Mouse (Mus musculus) brain, embryonic 14.5 days (tissue): ENCODE measurements around the gene Bmper. TPM values are rescaled to one million over a fixed set of nuclear protein-coding genes. Genes with fewer than 3 reads are reported as not detected.

Experiments
- DNase-seq: peaks from one replicate; pipeline ENCODE4 v3.0.0-alpha.2; 2011; ENCODE audit warnings: low read depth
- CTCF ChIP-seq: fragments of 200-500 bp; IDR thresholded peaks from 2 replicates; pipeline ENCODE4 v1.5.1; 2012; ENCODE audit warnings: inconsistent platforms, mild to moderate bottlenecking, moderate library complexity, borderline replicate concordance; ENCODE audit not compliant: insufficient read depth, insufficient read length; ENCODE audit errors: extremely low read depth
- POLR2A ChIP-seq: fragments of 200-500 bp; IDR thresholded peaks from 2 replicates; pipeline ENCODE4 v1.6.1; 2012; ENCODE audit warnings: mild to moderate bottlenecking, inconsistent platforms, borderline replicate concordance; ENCODE audit not compliant: poor library complexity, insufficient read depth, insufficient read length, severe bottlenecking; ENCODE audit errors: extremely low read depth
- polyA plus RNA-seq: library from polyadenylated mRNA; depleted of rRNA; stranded (reverse); fragments of >200 nt; gene quantifications from 2 replicates; pipeline ENCODE4 v1.2.3, GENCODE M21; 2012

Bmper gene
- polyA plus RNA-seq, 1 experiment: 5.4 TPM

DNA sequence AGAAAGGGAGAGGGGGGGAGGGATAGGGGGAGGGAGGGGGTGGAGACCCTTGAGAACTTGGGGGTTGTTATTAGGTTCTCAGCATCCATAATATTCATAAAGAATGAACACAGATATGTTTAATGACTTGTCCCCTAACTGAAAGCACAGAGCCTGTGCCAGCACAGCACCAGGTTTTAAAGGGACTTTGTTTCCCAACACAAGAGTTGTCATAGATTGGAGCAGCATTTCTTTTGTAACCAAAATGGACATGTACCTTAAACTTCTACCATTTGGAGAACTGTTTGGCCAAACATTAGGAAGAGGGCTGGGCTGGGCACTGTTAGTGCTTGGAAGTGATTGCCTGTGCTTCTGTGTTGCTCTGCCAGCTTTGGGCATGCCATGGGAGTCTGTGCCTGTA is 89.1 kb downstream of the Bmper start:
- no peak for DNase-seq
- TF ChIP-seq CTCF (no peak), POLR2A (no peak)

DNA sequence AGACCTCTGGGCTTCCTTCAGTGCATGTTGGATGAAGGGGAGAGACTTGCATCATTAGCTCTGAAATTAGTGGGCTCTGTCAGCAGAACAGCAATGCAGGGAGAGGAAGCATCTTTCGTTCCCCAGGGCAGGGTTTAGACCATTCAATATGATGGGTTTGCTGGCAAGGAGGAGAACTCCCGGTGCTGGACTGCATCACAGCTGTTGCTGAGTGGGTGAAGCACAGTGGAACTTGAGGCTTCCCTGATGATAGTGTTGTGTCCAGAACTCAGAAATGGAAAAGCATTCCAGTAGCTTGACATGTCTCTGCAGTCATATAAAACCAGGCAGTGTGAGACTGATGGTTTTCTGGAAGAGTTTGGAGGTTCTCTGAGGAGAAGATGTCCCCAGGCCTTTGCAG is 90.0 kb downstream of the Bmper start:
- DNase-seq: no peak
- TF ChIP-seq CTCF (no peak), POLR2A (no peak)

DNA sequence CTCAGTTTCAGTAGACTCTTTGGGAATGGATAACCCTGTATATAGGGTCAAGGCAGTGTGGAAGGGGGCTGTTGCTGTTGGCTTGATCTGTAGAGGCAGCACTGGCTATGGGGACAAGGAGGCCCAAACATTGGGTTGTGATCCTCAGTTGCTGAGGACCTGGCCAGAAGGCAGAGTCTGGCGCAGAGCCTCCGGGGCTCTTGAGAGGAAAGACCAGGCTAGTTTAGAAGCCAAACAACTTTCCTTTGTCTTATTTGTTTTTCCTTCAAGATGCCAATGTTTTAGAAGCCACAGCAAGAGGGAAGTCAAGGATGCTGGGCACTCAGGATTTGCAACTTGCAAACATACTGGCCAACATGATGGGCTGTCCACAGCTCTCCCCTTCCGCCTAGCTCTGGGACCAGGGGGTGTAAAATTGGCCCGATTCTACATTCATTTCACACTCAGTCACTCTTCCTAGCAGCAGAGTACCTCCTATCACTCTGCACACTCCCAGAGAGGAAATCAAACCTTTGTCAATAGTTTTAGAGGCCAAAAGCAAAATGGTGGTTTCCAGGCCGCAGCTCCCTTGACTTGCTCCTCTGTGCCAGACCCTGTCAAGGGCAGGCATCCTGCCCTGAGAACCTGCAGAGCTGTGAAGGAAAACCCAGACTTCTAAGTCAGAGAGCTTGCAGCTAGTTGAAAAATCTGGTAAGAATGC is 92.9 kb downstream of the Bmper start:
- no peak for DNase-seq
- no peak for TF ChIP-seq CTCF
- no peak for TF ChIP-seq POLR2A

DNA sequence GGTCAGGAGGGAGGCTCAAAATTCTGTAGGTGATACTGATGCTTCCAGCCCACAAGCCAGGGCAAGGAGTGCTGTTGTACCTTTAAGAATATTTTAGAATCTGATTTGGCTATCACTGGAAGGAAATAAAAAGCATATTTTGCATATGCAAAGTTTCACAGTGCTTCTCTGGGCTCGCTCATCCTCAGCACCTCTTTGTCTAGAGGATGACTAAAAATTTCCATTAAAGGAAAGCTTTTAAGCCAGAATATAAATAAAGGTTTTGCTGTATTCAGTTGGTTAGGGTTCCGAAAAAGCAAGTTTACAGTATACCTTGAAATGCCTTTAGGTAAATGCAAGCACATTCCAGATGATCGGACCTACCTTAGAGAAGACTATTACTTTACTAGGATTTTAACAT is 105.0 kb downstream of the Bmper start:
- no peak for DNase-seq
- TF ChIP-seq POLR2A: no peak
- no peak for TF ChIP-seq CTCF

DNA sequence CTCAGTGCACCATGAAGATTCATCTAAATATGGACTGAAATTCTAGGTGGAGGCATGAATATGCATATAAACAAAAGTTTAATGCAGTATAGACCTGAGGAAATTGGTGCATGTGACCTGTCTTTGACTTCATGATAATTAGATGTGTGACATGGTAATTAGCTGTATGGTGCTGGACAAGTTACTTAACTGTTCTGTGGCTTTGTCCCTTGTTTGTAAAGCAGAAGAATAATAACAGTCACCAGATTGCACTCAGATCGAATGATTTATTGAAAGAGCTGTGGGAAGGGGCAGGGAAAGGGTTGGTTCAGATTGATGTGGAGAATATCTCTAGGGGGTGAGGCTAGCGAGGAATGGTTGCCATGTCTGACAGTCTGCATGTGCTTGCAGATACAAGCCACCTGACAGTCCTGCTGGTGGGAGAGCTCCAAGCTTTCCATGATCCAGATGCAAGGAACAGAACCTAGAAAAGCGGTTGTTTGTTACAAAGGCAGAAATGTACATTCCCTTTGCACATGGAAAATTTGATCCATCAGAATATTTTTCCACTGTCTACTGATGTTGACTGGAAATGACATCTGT is 110.3 kb downstream of the Bmper start:
- DNase-seq: peak; percentile 20
- TF ChIP-seq POLR2A (no peak), CTCF (no peak)

DNA sequence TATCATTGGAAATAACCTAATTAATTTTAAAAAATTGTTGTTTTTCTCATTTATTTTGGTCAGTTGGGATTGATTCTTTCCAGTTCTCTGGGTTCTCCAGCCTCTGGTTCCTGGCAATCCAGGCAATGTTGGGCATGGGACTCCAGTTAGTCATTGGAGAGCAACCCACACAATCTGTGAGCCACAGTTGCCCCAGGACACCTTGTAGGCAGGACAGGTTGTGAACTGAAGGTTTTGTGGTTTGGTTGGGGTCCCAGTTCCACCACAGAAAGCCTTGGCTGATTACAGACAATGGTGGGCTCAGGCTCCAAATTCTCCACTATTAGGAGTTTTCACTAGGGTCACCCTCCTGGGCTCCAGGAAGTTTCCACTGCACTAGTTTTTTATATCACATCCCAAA is 117.7 kb downstream of the Bmper start:
- no peak for DNase-seq
- TF ChIP-seq CTCF (no peak), POLR2A (no peak)

DNA sequence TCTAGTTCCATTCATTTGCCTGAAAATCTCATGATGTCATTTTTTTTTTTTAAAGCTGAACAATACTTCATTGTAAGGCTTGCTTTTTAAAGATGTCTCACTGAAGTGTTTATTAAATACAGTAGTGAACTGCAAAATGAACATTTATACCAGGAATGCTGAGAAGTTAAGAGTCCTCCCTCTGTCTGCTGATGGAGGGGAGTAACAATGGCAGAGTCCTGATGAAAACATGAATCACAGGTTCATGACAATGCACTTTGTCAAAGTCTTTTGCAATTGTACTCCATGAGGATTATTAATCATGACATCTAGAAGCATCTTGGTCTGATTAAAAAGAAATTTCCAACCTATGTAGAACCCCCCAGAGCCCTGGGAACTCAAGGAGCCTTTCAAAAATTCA is 118.4 kb downstream of the Bmper start:
- no peak for DNase-seq
- TF ChIP-seq POLR2A (no peak), CTCF (no peak)

DNA sequence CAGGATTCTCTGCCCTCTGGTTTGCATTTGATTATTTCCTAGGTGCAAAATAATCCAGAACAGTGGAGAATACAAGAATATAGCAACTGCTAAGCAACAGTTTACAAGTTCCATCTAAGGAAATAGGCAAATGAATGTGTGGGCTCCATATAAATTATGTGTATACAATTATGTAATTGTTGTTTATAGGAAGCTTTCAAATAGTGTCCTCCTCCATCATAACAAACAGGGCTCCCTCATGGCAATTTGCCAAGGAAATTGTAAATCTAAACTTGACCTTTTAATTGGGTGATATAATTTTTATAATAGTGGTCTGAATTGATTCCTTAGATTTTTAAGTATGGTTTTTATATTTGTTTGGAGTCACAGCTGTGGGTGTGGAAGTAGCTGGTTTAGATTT is 121.5 kb downstream of the Bmper start:
- no peak for DNase-seq
- TF ChIP-seq CTCF: no peak
- TF ChIP-seq POLR2A: no peak

DNA sequence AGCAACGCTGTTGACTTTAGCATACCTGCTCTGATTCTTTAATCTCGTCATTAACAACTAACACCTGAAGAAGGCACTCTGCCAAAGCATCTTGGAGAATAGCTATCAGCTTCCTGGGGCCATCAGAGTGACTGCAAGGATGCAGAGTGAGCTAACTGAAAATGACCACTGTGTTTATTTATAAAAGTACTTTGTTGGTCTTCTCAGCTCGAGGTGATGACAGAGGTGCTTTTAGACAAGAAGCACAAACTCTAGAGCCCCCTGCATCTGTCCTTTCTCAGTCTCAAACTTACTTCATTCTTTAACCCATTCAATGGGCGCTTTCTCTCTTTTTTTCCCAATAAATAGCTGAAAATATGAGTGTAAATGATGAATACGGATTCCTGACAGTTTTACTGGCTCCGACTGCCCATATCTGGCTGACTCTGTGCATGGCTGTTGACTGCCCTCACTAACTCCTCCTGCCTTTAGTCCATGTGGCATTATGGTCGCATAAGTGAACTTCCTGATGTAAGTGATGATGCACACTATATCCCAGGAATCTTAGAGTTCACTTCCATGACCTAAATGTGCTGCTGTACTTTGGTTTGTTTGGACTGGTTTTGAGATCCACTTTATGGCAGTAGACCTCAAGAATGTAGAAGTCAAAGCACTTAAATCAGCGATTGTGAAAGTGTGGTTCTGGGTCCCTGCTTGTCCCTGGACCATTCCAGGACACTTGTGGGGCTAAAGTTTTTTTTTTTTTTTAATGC is 122.4 kb downstream of the Bmper start:
- DNase-seq: no peak
- TF ChIP-seq POLR2A: no peak
- TF ChIP-seq CTCF: no peak

DNA sequence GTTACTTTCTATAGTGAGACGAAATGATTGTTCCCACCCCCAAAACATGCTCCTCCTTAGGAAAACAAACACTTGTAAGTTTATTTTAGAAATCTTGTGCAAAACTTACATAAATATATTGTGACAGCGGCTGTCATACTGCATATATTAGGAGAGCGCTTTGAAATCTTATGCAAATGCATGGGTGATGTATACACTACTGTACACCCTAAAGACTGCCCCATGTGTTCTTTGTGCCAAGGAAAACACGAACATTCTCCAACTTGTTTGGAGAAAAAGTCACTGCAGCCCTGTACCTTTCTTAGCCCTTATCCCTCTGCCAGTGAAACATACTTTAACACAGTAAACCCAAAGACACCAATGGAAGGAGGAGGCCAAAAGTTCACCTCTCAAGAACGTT is 126.7 kb downstream of the Bmper start:
- no peak for TF ChIP-seq CTCF
- TF ChIP-seq POLR2A: no peak
- no peak for DNase-seq

DNA sequence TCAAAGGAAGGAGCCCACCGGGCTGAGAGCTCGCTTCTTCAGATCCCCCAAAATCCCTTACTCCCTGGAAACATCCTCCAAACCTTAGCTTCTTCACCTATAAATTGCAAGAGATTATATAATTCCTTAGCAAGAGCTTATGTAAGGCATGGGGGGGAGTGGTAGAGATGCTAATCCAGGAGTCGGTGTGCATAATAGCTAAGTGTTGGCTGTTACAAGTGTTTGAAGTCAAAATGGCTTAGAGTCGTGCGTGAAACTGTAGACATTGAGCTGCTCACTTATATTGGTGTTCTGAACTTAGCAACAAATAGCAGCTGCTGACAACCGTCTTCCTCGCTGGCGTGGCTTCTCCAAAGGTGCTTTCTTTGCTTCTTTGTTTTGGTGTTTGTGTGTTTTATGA is 128.5 kb downstream of the Bmper start:
- TF ChIP-seq CTCF: no peak
- no peak for TF ChIP-seq POLR2A

DNA sequence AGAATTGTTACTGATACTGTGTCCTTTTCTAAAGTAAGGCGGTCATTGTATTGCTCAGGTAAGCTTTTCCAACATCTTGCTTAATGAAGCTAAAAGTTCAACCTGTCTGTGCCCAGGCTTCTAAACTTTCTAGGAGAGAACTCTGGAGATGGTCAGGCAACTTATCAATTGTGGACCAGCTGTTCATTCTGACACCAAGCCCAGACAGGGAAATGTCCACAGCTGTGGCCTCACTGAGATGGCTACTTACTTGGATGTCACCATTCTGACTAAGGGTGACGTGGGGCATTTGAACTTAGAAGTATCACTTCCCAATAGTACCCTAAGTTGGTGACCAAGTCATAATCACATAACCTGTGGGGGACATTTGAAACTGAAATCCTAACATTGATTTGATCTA is 129.5 kb downstream of the Bmper start:
- TF ChIP-seq POLR2A: no peak
- no peak for TF ChIP-seq CTCF
- DNase-seq: no peak

More for the DNA sequence above, 128.5 kb downstream of the Bmper start:
- DNase-seq: no peak

DNA sequence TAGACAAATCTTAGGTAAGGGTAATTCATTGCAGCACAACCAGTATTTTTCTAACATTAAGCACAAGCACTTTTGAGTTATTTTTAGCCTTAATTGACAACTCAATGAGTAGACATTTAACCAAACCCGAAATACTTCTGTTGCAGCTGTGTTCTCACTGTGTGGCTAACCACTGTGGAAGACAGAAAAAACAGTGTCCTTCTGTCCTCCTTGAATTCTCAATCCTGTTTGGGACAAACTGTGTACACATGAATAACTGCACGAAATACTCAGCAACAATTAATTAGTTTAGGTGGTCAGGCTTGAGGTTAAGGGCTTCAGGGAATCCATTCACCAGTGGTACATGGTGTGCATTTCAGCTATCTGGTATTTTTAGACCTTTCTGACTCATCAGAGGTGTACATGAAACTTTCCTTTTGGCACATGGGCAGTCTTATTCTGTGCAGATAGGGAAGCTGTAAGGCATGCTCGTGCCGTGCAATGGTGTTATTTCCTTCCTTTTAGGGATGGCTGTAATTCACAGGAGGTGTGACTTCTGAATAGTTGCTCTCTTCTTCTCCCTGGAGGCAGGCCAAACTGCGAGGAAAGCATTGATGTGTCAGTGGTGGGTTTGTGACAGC is 131.4 kb downstream of the Bmper start:
- TF ChIP-seq CTCF (no peak), POLR2A (no peak)
- DNase-seq: peak; percentile 11
